Mouse (Mus musculus) heart, embryonic 10.5 days (tissue): ENCODE measurements around the gene Ywhag. TPM values are rescaled to one million over a fixed set of nuclear protein-coding genes. Genes with fewer than 3 reads are reported as not detected.

ENCODE experiments used
- DNase-seq: peaks from one replicate; pipeline ENCODE4 v3.0.0-alpha.2; 2017; ENCODE audit warnings: low spot score
- H3K27ac ChIP-seq: fragments of 300-500 bp; sonication (generic); 2 replicates; pipeline ENCODE4 v1.5.1; 2016; ENCODE audit warnings: mild to moderate bottlenecking
- H3K27me3 ChIP-seq: fragments of 300-500 bp; sonication (generic); 2 replicates; pipeline ENCODE4 v1.6.1; 2016; ENCODE audit warnings: mild to moderate bottlenecking; ENCODE audit not compliant: poor library complexity, insufficient read depth, severe bottlenecking
- H3K36me3 ChIP-seq: fragments of 300-500 bp; sonication (generic); 2 replicates; pipeline ENCODE4 v1.6.1; 2016; ENCODE audit warnings: mild to moderate bottlenecking, moderate library complexity
- H3K4me1 ChIP-seq: fragments of 300-500 bp; sonication (generic); 2 replicates; pipeline ENCODE4 v1.6.1; 2016; ENCODE audit warnings: mild to moderate bottlenecking
- H3K4me3 ChIP-seq: fragments of 300-500 bp; sonication (generic); 2 replicates; pipeline ENCODE4 v1.5.1; 2016; ENCODE audit warnings: mild to moderate bottlenecking, moderate library complexity
- H3K9me3 ChIP-seq: fragments of 300-500 bp; sonication (generic); 2 replicates; pipeline ENCODE4 v1.6.1; 2016; ENCODE audit warnings: mild to moderate bottlenecking, moderate library complexity
- WGBS: fragments of 180-500 bp; shearing (Covaris S2); methylation state at CpG from one replicate; pipeline ENCODE4 v1.1.7; 2016; 5-methylcytosine and 5-hydroxymethylcytosine counted together
- polyA plus RNA-seq: library from polyadenylated mRNA; unstranded; fragments of >200 nt; fragmentation: Nextera tagmentation; extraction: Ambion mirVana; gene quantifications from 2 replicates; pipeline ENCODE4 v1.2.1, GENCODE M21; 2016

The Ywhag gene
- polyA plus RNA-seq, 1 experiment from 2014 or later, result 227 TPM

- H3K9me3 ChIP-seq, result no peaks in the 10 kb centered on the region
- no peak overlapping the region for H3K4me3 ChIP-seq
- H3K27me3 ChIP-seq, result no peaks in the 10 kb centered on the region
- 93% methylated on average over 5 of the region's 5 CpGs for WGBS
- no peak overlapping the region for H3K27ac ChIP-seq
- H3K36me3 ChIP-seq, result peaks cover 88% of the 10 kb centered on the region
- no peak for DNase-seq
- peaks cover 33% of the 10 kb centered on the region for H3K4me1 ChIP-seq
These were observed 16.4 kb downstream of the Ywhag start for GRCm38 (mm10) chr5:135918059-135918437.

GRCm38 (mm10) chr5:135917327-135918058 is 16.9 kb downstream of the Ywhag start:
- H3K4me1 ChIP-seq, result peaks cover 37% of the 10 kb centered on the region
- WGBS, result 89% methylated on average over 8 of the region's 8 CpGs
- H3K36me3 ChIP-seq, result peaks cover 87% of the 10 kb centered on the region
- no peak overlapping the region for H3K4me3 ChIP-seq
- no peak overlapping the region for H3K27ac ChIP-seq
- DNase-seq, result no peak
- H3K9me3 ChIP-seq, result no peaks in the 10 kb centered on the region
- no peaks in the 10 kb centered on the region for H3K27me3 ChIP-seq

GRCm38 (mm10) chr5:135916601-135917000 is 17.8 kb downstream of the Ywhag start:
- no peak overlapping the region for H3K27ac ChIP-seq
- H3K9me3 ChIP-seq, result no peaks in the 10 kb centered on the region
- 88% methylated on average over 3 of the region's 3 CpGs for WGBS
- H3K4me1 ChIP-seq, result peaks cover 37% of the 10 kb centered on the region
- H3K36me3 ChIP-seq, result peaks cover 87% of the 10 kb centered on the region
- no peak overlapping the region for H3K4me3 ChIP-seq
- DNase-seq, result no peak
- no peaks in the 10 kb centered on the region for H3K27me3 ChIP-seq

- no peak for DNase-seq
- no peak overlapping the region for H3K27ac ChIP-seq
- WGBS, result 79% methylated on average over 6 of the region's 6 CpGs
- H3K36me3 ChIP-seq, result peaks cover 87% of the 10 kb centered on the region
- no peaks in the 10 kb centered on the region for H3K9me3 ChIP-seq
- no peaks in the 10 kb centered on the region for H3K27me3 ChIP-seq
- H3K4me3 ChIP-seq, result no peak overlapping the region
- H3K4me1 ChIP-seq, result peaks cover 37% of the 10 kb centered on the region
These were observed 18.3 kb downstream of the Ywhag start for GRCm38 (mm10) chr5:135916051-135916565.

- Histone ChIP-seq H3K27ac (peak overlapping the region; percentile 69), H3K9me3 (no peaks in the 10 kb centered on the region), H3K4me3 (peak overlapping the region; percentile 37), H3K36me3 (peaks cover 88% of the 10 kb centered on the region), H3K27me3 (no peaks in the 10 kb centered on the region), H3K4me1 (peaks cover 45% of the 10 kb centered on the region)
- WGBS, result 37% methylated on average over 6 of the region's 6 CpGs
- DNase-seq, result peak; percentile 90
These were observed 20.3 kb downstream of the Ywhag start for GRCm38 (mm10) chr5:135914156-135914555.

GRCm38 (mm10) chr5:135913201-135913600 is 21.2 kb downstream of the Ywhag start:
- peaks cover 49% of the 10 kb centered on the region for H3K4me1 ChIP-seq
- no peak for DNase-seq
- H3K36me3 ChIP-seq, result peaks cover 84% of the 10 kb centered on the region
- H3K4me3 ChIP-seq, result no peak overlapping the region
- peak overlapping the region; percentile 69; the same call in 1 of the 2 replicates for H3K27ac ChIP-seq
- WGBS, result 68% methylated on average over 5 of the region's 5 CpGs
- H3K27me3 ChIP-seq, result no peaks in the 10 kb centered on the region
- H3K9me3 ChIP-seq, result no peaks in the 10 kb centered on the region

- peaks cover 81% of the 10 kb centered on the region for H3K36me3 ChIP-seq
These were observed 22.7 kb downstream of the Ywhag start for GRCm38 (mm10) chr5:135911633-135912220.

GRCm38 (mm10) chr5:135910813-135911212 is 23.6 kb downstream of the Ywhag start:
- WGBS, result 93% methylated on average over 25 of the region's 25 CpGs
- no peaks in the 10 kb centered on the region for H3K27me3 ChIP-seq
- DNase-seq, result no peak
- peaks cover 54% of the 10 kb centered on the region for H3K4me1 ChIP-seq
- no peak overlapping the region for H3K27ac ChIP-seq
- no peaks in the 10 kb centered on the region for H3K9me3 ChIP-seq
- peaks cover 76% of the 10 kb centered on the region for H3K36me3 ChIP-seq
- H3K4me3 ChIP-seq, result no peak overlapping the region

More at GRCm38 (mm10) chr5:135911633-135912220, 22.7 kb downstream of the Ywhag start:
- peaks cover 53% of the 10 kb centered on the region for H3K4me1 ChIP-seq
- no peak for DNase-seq
- 83% methylated on average over 11 of the region's 11 CpGs for WGBS
- no peaks in the 10 kb centered on the region for H3K9me3 ChIP-seq
- H3K27ac ChIP-seq, result no peak overlapping the region
- no peaks in the 10 kb centered on the region for H3K27me3 ChIP-seq
- H3K4me3 ChIP-seq, result no peak overlapping the region

GRCm38 (mm10) chr5:135909646-135910045 is 24.8 kb downstream of the Ywhag start:
- H3K4me3 ChIP-seq, result no peak overlapping the region
- DNase-seq, result no peak
- H3K36me3 ChIP-seq, result peaks cover 73% of the 10 kb centered on the region
- no peak overlapping the region for H3K27ac ChIP-seq
- no peaks in the 10 kb centered on the region for H3K9me3 ChIP-seq
- 89% methylated on average over 10 of the region's 10 CpGs for WGBS
- H3K27me3 ChIP-seq, result no peaks in the 10 kb centered on the region
- H3K4me1 ChIP-seq, result peaks cover 53% of the 10 kb centered on the region

GRCm38 (mm10) chr5:135908989-135909388 is 25.4 kb downstream of the Ywhag start:
- Histone ChIP-seq H3K4me3 (no peak overlapping the region), H3K36me3 (peaks cover 71% of the 10 kb centered on the region), H3K27me3 (no peaks in the 10 kb centered on the region), H3K9me3 (no peaks in the 10 kb centered on the region), H3K27ac (no peak overlapping the region), H3K4me1 (peaks cover 53% of the 10 kb centered on the region)
- no peak for DNase-seq
- 93% methylated on average over 16 of the region's 16 CpGs for WGBS

- H3K36me3 ChIP-seq, result peaks cover 64% of the 10 kb centered on the region
- peaks cover 50% of the 10 kb centered on the region for H3K4me1 ChIP-seq
- H3K9me3 ChIP-seq, result no peaks in the 10 kb centered on the region
- no peaks in the 10 kb centered on the region for H3K27me3 ChIP-seq
- no peak overlapping the region for H3K27ac ChIP-seq
- DNase-seq, result no peak
- no peak overlapping the region for H3K4me3 ChIP-seq
- WGBS, result 90% methylated on average over 12 of the region's 12 CpGs
These were observed 26.2 kb downstream of the Ywhag start for GRCm38 (mm10) chr5:135908185-135908584.

GRCm38 (mm10) chr5:135907256-135907655 is 27.2 kb downstream of the Ywhag start:
- Histone ChIP-seq H3K4me1 (peaks cover 47% of the 10 kb centered on the region), H3K36me3 (peaks cover 56% of the 10 kb centered on the region), H3K27ac (no peak overlapping the region), H3K9me3 (no peaks in the 10 kb centered on the region), H3K4me3 (no peak overlapping the region), H3K27me3 (no peaks in the 10 kb centered on the region)
- 83% methylated on average over 13 of the region's 13 CpGs for whole genome bisulfite sequencing
- DNase-seq, result no peak

GRCm38 (mm10) chr5:135906846-135907245 is 27.6 kb downstream of the Ywhag start:
- Histone ChIP-seq H3K27me3 (no peaks in the 10 kb centered on the region), H3K4me3 (no peak overlapping the region), H3K4me1 (peaks cover 47% of the 10 kb centered on the region), H3K36me3 (peaks cover 51% of the 10 kb centered on the region), H3K9me3 (no peaks in the 10 kb centered on the region), H3K27ac (no peak overlapping the region)
- no peak for DNase-seq
- 85% methylated on average over 4 of the region's 4 CpGs for WGBS
